Mouse (Mus musculus) right cerebral cortex, postnatal 36 days (tissue): ENCODE data around the gene Tnni3.

ENCODE experiments used
- DNase-seq, 2 experiments: peaks; one replicate each; pipeline ENCODE4 v3.0.0; 2022; ENCODE audit warnings: low spot score in 2 of 2, mixed read lengths in 1 of 2

Gene Tnni3

GRCm38 (mm10) chr7:4499034-4499433, 25.0 kb downstream of the Tnni3 start:
- no peak for DNase-seq

- no peak for DNase-seq
Measured at GRCm38 (mm10) chr7:4498251-4498650, 25.8 kb downstream of the Tnni3 start.

GRCm38 (mm10) chr7:4497271-4497903, 26.6 kb downstream of the Tnni3 start:
- DNase-seq, result no peak

GRCm38 (mm10) chr7:4496468-4496867, 27.6 kb downstream of the Tnni3 start:
- no peak for DNase-seq

- no peak for DNase-seq
Measured at GRCm38 (mm10) chr7:4493991-4494390, 30.0 kb downstream of the Tnni3 start.

- DNase-seq, result no peak
Measured at GRCm38 (mm10) chr7:4492284-4493224, 31.5 kb downstream of the Tnni3 start.

GRCm38 (mm10) chr7:4491308-4491707, 32.7 kb downstream of the Tnni3 start:
- DNase-seq, result no peak

- no peak for DNase-seq
Measured at GRCm38 (mm10) chr7:4482281-4482680, 41.7 kb downstream of the Tnni3 start.

GRCm38 (mm10) chr7:4479674-4480073, 44.4 kb downstream of the Tnni3 start:
- DNase-seq, result no peak

GRCm38 (mm10) chr7:4478796-4479291, 45.2 kb downstream of the Tnni3 start:
- DNase-seq, result no peak

GRCm38 (mm10) chr7:4478021-4478795, 45.8 kb downstream of the Tnni3 start:
- DNase-seq, result peak in 1 of 2 experiments; percentile 69

GRCm38 (mm10) chr7:4473940-4474339, 50.1 kb downstream of the Tnni3 start:
- no peak for DNase-seq

- DNase-seq, result peak; percentile 82
Measured at GRCm38 (mm10) chr7:4471179-4471555, 52.9 kb downstream of the Tnni3 start.

GRCm38 (mm10) chr7:4470275-4471178, 53.5 kb downstream of the Tnni3 start:
- DNase-seq, result peak in 1 of 2 experiments; percentile 52
